Mouse (Mus musculus) cerebellum, adult 11-12 months (tissue): ENCODE measurements at regions not wholly inside any gene's neighbourhood (a gene's known extent, or its start where the extent isn't known, plus 50 kb on each side); places are given as distances from the start of the nearest gene placed in this dataset.

Experiments
- DNase-seq: peaks from one replicate; pipeline ENCODE4 v3.0.0; 2022

DNA sequence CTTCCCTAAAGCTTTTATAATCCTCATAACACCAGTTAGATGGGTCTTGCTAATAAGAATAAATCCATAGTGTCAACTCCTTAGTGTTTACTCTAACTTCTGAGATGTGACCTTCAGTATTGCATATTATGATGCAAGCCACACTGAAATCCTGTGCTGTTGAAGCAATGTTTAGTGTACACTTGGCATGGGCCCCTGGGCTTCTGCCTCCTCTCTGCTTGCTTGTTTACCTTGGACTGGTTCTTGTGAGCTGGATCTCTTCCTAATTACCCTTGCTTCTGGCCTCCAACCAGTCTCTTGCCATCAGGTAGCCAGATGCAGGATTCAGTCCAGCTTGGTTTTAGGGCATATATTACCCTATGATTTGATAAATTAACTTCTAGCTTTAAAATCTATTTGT is 57.0 kb downstream of the Rgs2 start:
- no peak for DNase-seq

DNA sequence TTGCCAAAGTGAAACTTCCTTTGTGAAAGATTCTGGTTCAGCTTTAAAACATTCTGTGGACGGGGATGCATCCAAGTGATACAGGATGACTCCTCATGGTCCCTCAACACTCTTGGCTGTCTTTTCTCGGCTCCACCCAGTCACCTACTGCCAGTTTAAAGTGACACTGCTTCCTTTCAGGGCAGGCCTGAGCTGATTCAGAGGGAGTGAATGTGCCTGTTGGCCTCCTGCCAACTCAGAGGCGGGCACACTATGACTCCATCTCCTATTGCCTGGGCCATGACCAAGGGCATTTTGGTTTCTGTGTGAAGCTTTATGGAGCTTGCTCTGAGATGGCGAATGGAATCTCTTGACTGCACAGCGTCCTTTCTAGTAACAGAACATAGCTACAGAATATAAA is 62.5 kb downstream of the Rgs2 start:
- DNase-seq: no peak

DNA sequence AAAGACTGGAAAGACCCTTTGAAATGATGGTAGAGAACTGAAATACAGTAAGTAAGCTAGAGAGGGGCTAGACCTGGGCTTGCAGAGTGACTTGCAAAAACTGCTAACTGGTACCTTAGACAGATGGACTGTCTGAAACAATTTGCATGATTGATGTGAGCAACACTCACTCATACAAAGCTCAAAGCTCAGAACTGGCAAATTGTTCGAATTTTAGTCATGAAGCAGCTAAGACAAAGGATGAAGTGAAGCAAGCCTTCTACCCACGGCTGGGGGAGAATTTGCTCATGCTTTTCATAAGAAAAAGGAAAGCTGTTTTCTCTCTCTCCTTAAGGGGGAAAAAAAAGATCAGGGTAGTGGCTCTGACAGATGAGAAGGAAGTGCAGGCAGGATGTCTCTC is 64.5 kb downstream of the Rgs2 start:
- no peak for DNase-seq

DNA sequence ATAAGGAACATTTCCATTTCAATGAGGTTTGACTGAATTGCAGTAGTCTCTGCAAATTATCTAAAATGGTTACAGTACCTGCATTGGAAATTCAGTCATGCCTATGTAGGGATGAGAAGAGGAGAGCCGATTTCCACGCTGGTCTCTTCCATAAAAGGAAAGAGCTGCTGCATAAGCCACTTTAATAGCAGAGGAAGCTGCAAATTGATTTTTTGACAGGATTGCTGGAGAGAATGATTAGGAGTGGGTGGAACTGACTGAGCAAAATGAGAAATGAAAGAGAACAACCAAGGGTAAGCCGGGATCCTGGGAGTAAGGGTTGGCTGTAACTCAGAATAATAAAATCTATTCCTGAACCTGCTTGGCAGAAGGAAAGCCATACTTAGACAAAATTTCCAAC is 65.4 kb downstream of the Rgs2 start:
- no peak for DNase-seq

DNA sequence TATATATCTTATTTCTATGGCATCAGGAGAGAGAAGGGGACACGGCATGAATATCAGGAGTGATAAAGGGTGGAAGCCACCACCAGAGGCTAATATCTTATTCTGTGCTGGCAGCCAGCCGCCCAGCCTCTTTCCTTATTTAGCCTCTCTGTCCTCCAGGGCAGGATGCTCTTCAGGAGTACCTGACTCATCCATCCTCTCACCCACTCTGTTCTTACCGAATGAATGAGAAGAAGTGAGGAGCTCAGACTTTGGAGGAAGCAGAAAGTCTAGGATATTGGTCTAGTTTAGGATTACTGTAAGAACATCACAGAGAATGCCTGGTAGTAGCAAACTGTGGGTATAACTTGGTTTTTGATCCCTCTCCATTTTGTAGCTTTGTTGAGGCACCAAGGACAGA is 73.2 kb downstream of the Rgs2 start:
- no peak for DNase-seq

DNA sequence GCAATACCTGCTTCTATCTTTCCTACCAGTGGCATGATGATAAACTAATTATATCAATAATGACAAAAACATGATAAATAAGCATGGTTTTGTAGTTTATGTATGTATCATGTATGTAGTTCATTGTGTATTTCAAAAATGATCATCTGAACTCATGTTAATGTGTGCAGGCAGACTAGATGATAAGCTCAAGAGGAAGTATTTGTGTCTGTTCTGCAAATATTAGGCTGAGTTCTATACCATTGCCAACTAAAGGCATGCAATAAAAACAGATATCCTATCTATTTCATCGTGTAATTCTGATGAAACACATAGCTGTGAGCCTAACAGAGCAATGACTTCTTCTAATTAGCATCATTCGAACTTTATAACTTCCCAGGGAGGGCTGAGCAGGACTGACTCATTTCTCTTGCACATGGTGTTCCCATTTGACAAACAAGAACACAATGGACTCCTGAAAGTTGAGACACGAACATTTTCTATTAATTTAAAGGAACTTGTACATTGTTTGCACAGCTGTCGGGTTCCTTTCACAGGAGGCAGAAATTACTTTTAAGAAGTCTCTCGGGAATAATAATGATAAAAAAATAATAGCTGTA is 74.3 kb downstream of the Rgs2 start:
- no peak for DNase-seq

DNA sequence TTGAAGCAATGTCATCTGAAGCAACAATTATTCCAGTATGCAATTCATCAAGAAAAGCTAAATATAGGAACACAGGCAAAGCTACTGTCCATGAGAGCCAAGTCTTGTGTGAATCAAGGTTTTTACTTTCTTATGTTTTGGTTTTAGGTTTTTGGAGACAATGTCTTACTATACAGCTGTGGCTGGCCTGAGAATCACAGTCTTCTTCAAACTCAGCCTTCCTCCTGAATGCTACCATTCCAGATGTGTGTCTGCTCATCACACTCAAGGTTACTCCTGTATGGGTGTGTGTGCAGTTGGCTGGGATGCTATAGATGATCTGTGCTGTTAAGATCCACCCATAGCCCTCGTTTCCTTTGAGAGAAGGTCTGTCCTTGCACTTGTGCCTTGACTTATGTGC is 81.5 kb downstream of the Rgs2 start:
- DNase-seq: no peak

DNA sequence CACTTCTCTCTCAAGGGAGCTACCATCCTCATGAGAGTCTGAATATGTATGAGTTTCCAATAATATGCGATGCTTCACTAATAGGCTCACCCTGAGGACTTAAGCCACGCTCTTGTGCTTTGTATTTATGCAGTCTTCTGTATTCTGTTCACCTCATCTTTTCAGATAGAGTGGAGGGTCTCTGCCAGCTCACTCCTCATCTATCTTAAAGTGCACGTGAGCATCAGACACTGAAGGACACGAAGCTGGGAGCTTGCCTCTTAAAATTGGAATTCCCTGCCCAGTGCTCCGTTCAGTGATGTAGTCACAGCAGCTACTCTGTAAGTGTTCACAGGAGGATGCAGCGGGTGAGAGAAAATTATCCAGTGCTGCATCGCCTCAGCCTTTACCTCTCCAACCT is 83.7 kb downstream of the Rgs2 start:
- no peak for DNase-seq

DNA sequence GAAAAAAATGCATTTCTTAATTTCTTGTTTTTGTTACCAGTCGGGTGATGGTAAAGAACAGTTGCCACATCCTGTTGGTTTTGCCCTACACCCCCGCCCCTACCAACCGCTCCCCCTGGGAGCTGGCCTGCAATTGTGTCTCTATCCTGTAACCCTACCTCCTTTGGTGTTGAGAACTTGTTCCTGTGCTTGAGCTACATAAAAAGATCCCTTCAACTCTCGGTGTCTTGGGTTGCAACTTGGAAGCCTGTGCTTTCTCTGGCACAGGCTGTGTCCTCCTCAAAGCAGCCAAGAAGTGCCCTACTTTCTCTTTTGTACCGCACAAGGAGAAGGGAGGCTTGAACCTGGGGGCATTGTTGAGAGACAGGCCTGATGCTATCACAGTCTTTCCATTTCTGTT is 85.0 kb downstream of the Rgs2 start:
- no peak for DNase-seq

DNA sequence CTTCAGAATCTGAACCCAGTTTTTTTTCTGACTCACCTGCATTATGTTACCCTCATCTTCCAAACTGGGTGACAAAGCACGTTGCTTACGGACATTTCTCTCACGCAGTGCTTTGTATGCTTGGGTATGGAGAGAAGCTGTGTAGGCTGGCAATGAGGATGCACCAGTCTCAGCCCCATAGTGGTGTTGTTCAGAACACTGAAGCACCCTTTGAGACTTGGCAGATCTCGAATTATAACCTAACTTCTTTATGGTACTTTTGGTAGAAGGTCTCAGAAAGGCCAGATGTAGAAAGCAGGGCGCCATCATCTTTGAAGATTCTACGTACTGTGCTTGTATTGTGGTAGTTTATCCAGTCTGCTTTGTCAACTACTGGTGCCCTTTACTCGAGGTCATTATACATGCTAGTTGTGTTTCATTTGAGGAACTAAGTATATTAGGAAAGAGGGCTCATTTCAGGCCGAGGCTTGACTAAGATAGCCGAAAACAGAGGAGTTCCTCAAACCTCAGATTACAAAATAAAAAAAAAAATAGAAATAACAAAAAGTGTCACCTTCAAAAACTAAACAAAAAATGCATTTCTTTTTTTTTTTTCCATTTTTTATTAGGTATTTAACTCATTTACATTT is 85.7 kb downstream of the Rgs2 start:
- DNase-seq: no peak

DNA sequence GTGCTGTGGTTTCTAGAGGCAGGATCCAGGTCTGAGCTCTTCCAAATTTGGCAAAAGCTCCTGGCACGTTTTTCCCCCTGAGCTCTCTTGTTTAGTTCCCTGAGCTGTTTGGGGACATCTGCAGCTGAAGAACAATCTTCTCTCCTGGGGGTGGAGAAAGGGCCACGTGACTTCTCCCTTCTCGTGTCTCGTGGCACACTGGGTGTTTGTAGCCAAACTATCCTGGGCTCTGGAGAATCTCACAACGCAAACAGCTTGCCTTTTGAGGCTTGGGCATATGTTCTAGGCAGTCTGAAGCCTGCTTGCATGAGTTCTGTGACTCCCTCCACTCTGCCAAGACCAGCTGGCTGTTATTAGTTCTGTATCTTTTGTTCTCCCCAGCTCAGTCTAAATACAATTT is 86.3 kb downstream of the Rgs2 start:
- DNase-seq: no peak

DNA sequence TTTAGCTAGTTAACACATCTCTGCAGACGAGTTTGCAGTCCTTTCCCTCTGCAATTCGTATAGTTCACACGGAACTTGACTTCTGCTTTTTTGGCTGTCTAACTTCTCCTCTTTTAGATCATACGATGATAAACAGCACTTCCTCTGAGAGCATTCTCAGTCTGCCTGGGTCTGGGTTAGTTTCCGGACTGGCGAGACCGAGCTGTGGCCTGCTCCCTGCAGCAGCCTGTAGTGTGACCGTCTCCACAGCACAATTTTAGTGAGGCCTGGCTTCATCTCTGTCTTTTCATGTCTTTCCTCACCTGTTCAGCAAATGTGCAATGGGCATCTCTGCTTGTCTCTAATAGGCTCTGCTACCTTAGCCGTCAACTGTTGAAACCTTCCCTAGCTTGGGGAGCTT is 87.4 kb downstream of the Rgs2 start:
- DNase-seq: no peak

DNA sequence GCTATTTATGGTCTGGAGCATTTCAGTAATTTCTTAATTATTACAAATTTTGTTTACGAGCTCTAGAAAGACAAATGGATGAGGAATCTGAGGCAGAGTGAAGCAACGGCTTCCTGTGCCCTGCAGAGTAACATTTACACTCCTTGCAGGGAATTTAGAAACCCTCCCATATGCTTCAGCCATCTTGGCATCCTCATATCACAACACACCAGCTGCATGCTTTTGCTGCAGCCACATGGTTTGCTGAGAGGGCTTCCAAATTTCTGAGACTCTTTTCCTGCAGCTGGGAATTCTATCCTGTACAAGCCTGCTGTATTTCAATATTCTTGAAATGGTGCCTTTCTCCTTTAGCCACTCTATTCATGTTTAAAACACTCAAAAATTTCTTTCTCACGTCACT is 91.4 kb downstream of the Rgs2 start:
- DNase-seq: no peak

DNA sequence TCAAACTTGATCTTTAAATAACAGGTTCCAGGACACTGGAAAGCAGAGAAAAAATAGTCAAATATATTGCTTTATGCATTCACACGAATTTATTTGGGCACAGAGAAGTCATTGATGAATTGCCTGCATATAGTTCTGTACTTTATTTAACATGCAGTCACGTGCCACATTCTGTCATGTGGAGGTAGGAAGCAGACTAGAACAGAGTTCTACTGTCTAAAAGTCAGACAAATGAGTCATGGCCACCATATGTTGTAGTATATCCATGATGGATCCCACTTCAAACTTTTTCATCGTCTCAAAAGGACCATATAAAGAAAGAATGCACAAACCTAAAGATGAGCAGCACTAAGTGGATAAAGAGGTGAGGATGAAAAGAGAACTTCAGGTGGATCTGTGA is 92.7 kb downstream of the Rgs2 start:
- no peak for DNase-seq

DNA sequence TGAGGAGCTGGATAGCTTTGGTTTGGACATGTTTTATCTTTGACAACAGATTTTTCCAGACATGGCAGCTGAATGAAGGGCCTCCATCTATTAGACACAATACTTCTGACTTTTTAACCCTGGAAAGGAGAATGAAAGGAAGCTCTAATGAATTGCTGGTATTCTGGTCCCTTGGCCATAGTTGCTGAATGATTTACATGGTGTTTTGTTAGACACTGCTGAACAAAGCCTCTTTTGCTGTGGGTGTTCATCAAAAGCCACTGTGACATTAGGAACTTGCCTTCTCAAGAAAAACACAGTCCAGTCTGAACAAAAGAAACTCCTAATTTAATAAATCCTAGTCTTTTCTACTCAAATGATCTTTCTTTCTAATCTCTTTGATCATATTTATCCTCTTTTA is 93.4 kb downstream of the Rgs2 start:
- DNase-seq: no peak

DNA sequence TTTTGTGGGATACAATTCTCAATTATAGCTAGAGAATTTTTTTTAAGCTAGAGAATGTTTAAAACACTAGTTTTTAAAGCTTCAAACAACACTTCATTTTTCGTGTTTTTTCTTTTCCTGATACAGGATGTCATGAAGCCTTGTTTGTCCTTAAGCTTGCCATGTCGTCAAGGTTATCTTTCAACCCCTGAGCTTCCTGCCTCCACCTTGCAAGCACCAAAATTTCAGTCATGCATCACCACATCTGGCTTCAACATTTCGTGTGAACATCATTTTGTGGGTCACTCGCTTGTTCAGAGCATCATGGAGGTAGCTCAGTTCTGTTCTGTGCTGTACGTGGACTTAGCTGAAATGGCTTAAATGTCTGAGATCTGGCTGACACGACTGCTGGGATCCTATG is 96.6 kb downstream of the Rgs2 start:
- no peak for DNase-seq

DNA sequence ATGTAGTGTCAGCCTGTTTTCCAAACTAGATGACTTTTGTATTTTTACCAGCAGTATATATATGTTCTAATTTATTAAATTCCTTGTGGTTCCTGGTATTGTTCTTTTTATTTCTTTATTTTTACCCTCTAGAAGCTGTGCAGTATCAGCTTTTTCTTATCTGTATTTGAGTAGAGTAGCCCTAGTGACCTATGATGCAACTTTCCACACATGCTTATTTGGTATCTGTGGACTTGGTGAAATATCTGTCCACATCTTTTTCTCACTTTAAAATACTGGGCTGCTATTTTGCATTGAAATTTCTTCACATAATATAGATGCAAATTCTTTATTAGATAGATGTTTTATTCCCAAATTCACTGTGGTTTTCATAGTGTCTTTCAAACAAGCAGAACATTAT is 97.1 kb downstream of the Rgs2 start:
- DNase-seq: no peak

DNA sequence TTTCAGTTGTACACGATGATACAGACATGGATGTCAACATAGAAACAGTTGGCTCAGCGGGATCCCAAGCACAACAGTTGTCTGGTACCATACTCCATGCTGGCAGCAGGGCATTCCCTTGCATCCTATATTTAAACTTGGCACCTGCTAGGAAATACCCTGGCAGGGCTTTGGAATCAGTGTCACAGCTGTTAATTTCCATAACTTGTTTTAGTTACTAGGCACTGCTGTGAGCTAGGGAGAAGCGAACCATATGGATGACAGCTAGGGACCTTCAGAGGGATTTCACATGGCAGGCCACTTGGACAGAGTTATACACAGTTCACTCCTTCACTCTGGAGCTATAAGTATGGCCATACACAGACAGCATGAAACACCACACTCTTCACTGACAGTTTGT is 100.0 kb downstream of the Rgs2 start:
- peak; percentile 4 for DNase-seq

DNA sequence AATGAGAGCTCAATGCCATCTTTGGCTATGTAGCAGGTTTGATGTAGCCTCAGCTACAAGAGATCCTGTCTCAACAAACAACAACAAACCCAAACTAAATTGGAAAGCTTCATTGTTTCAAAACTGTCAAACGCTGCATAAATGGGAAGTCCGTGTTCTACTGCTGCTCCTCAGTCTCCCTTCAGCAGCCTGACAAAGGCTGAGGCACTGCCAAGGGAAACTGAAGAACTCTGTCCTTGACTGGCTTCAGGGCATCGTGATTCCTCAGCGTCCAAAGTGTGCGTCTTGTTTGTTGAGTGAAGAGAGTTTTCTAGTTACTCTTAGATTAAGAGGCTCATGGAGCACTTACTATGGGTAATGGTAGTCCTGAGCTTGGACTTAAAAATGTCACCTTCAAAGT is 100.7 kb downstream of the Rgs2 start:
- DNase-seq: no peak

DNA sequence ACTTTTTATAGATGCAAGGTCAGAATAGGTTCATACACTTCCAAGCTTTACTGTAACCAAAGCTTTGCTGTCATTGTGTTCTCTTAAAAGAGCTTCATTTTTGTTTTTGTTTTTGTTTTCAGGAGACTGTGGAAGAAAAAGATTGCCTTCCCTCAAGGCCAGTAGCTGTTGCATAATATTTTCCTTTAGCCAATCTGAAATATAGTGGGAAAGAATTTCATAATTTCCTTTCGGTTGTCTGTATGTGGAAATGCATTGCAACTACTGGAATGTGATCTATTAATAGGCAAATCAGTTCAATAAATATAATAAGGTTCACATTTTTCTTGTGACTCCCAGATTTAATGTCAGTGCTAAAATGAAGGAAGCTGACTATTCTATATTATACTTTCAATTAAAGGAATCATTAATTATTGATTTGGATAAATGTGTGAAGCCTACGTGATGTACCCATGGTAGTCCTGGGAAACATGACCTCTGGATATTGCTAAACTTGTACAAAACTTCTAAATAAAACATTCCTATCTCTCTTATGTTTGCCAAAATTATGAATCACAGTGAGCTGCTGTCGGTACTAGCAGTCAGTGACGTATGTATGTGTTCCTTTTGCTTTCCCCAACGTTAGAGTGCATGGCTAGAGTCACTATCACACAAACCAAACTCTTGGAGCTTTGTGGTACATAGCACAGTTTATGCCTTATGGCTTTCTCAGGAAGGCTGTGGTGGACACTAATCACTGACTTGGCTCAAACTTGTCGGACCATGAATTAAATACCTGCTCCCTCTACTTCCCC is 102.6 kb downstream of the Rgs2 start:
- no peak for DNase-seq

DNA sequence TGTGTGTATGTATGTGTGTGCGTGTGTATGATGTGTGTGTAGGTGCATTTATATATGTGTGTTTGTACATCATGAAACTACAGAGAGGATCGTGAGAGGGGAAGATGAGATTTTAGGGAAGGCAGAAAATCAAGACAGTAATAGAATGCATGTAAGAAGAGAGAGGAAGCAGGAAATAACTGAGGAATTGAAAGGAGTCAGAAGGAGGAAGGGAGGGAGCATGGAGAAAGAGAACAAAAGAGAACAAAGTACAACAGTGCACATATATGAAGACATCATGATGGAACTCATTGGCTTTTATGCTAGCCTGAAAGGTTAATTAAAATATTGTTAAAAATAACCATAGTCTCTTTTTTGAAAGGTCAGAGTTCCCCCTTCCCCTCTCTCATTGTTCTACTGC is 111.4 kb downstream of the Uchl5 start:
- DNase-seq: no peak

DNA sequence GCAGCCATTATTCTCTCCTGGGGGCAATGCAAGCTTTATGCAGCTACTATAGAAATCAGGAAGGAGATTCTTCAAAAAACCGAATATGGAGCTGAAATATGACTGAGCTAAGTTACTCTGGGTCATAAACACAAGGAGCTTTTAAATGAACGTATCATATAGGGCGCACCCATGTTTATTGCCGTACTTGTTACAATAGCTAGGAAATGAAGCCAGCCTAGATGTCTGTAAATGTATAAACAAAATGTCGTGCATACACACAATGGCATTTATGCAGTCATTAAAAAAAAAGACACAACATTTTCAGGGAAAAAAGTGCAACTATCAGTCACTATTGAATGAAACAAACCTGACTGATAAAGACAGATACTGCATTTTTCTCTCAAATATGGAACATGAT is 111.0 kb downstream of the Uchl5 start:
- DNase-seq: no peak

DNA sequence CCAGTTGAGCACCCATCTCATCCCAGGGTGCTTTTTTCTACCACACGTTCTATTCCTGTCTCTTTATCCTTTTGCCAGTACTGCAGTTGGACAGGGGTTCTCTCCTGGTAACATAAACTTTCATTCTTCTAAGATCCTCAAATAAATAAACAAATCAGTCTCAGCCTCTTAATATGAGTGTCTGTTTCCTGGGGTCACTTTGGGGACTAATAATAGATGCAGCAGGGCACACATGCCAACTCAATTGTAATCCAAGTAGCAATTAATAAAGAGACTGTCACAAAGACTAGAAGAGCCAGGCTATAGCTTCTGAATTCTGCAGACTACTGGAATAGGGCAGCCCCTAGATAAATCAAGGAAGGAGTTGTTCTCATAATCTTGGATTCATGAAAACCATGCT is 108.9 kb downstream of the Uchl5 start:
- DNase-seq: no peak

DNA sequence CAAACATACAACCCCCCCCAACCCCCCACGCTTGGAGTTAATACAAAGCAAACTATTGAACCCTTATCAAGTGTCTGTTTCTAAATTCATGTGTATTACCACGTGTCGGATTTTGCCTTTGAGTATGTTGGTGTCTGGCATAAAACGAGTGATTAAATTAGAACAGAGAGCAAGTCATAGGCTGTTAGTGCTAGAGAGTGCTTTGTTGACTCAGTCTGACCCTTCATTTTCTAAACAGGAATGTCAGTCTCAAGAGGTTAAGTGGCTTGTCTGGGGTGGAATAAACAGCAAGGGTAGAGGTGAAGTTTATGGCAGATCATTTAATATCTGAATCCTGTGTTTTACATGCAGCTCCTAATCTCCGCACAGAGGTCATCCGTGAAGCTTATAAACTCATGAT is 104.1 kb downstream of the Uchl5 start:
- DNase-seq: no peak

DNA sequence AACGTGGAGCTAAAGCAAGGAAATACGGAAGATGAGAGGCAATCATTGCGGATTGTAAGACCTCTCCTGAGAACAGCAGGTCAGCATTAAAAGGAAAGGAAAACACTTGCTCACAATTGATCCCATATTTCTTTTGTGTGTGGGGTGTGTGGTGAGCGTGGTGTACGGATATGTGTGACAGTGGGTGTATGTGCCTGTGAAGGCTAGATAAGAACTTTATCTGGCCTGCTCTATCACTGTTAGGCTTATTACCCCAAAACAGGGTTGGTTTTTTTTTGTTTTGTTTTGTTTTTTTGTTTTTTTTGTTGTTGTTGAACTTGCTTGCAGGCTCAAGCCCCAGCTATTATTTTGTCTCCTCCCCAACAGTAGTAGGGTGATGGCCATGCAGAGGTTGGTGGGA is 102.5 kb downstream of the Uchl5 start:
- DNase-seq: no peak
